Mouse (Mus musculus): ENCODE measurements around the gene Olfr1501. TPM values are rescaled to one million over a fixed set of nuclear protein-coding genes. Genes with fewer than 3 reads are reported as not detected.

Olfr1501 gene
- polyA plus RNA-seq, 1 experiment: not detected

DNA sequence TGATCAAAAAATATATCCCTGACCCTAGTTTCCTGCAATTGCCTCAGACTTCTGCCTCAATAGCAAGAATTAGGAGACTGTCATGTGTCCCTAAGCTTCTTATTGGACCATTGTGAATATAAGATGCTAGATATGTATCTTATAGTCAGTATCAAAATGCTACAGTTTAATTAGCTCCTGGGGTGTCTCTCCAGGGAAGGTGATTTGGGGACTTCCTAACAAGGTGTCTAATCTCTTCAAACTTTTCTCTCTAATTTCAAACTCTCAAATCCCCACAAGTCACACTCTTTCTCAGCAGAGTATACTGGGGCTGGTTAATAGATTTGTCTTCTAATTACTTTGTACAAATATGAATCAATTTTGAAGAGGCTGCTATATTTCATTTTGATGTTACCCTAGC, 52.4 kb downstream of the Olfr1501 start, which contains the start of gene Olfr1497:
Olfr1497 (minus strand) TSS at position 101 of the 400 bp plus-strand sequence.
- TF ChIP-seq POLR2A (IDR thresholded peaks at IDR 0.05; ENCODE audit: borderline replicate concordance, control insufficient read depth, low read depth, low read length) (no peak), CTCF (IDR thresholded peaks at IDR 0.05; ENCODE audit: control insufficient read depth, insufficient read depth, low read length) (no peak)
- Histone ChIP-seq H3K27ac (ENCODE audit: control insufficient read depth, insufficient read depth, low read depth, low read length, poor library complexity) (no peak within 1 kb of the TSS), H3K4me1 (ENCODE audit: control insufficient read depth, insufficient read depth, low read length) (no peaks in the 10 kb centered on the region), H3K4me3 (replicated peaks; ENCODE audit: control insufficient read depth, low read depth, low read length) (no peak within 1 kb of the TSS)

Other genes starting within 250 kb of the Olfr1501 start
- gene Olfr1487, start 233.3 kb downstream of the Olfr1501 start, polyA plus RNA-seq (2011; ENCODE audit: insufficient read depth, insufficient read length, low replicate concordance, missing spikeins): not detected in 2 replicates
- gene Olfr1489, start 219.1 kb downstream of the Olfr1501 start, polyA plus RNA-seq (2011; ENCODE audit: insufficient read depth, insufficient read length, low replicate concordance, missing spikeins): 0.20 and 0.40 TPM in 2 replicates
- not detected in 2 replicates for gene Olfr1490, start 199.6 kb downstream of the Olfr1501 start, polyA plus RNA-seq (2011; ENCODE audit: insufficient read depth, insufficient read length, low replicate concordance, missing spikeins)
- not detected in 2 replicates for gene Olfr1491, start 153.4 kb downstream of the Olfr1501 start, polyA plus RNA-seq (2011; ENCODE audit: insufficient read depth, insufficient read length, low replicate concordance, missing spikeins)
- not detected in 2 replicates for gene Olfr1493-ps1, start 127.4 kb downstream of the Olfr1501 start, polyA plus RNA-seq (2011; ENCODE audit: insufficient read depth, insufficient read length, low replicate concordance, missing spikeins)
- gene Olfr1494, start 111.0 kb downstream of the Olfr1501 start, polyA plus RNA-seq (2011; ENCODE audit: insufficient read depth, insufficient read length, low replicate concordance, missing spikeins): not detected in 2 replicates
- gene Olfr1495, start 86.1 kb downstream of the Olfr1501 start, polyA plus RNA-seq (2011; ENCODE audit: insufficient read depth, insufficient read length, low replicate concordance, missing spikeins): not detected in 2 replicates
- gene Olfr1496, start 72.8 kb downstream of the Olfr1501 start, polyA plus RNA-seq (2011; ENCODE audit: insufficient read depth, insufficient read length, low replicate concordance, missing spikeins): not detected in 2 replicates
- gene Olfr1497, start 52.5 kb downstream of the Olfr1501 start, polyA plus RNA-seq (2011; ENCODE audit: insufficient read depth, insufficient read length, low replicate concordance, missing spikeins): not detected in 2 replicates
- gene Olfr1499, start 31.2 kb downstream of the Olfr1501 start, polyA plus RNA-seq (2011; ENCODE audit: insufficient read depth, insufficient read length, low replicate concordance, missing spikeins): not detected in 2 replicates
- not detected in 2 replicates for gene Olfr1500, start 20.2 kb downstream of the Olfr1501 start, polyA plus RNA-seq (2011; ENCODE audit: insufficient read depth, insufficient read length, low replicate concordance, missing spikeins)
- not detected in 2 replicates for gene Olfr1502, start 11.1 kb upstream of the Olfr1501 start, polyA plus RNA-seq (2011; ENCODE audit: insufficient read depth, insufficient read length, low replicate concordance, missing spikeins)
- not detected in 2 replicates for gene Olfr1504, start 47.2 kb upstream of the Olfr1501 start, polyA plus RNA-seq (2011; ENCODE audit: insufficient read depth, insufficient read length, low replicate concordance, missing spikeins)
- not detected in 2 replicates for gene Olfr1505, start 62.8 kb upstream of the Olfr1501 start, polyA plus RNA-seq (2011; ENCODE audit: insufficient read depth, insufficient read length, low replicate concordance, missing spikeins)

Data from bone marrow, adult 2 months (tissue).